Mouse (Mus musculus) kidney, postnatal 0 days (tissue): ENCODE results near the gene Gabra4. TPM values are rescaled to one million over a fixed set of nuclear protein-coding genes. Genes with fewer than 3 reads are reported as not detected.
"Not testable (repeated sequence)": the region's sequence is repeated elsewhere in the genome, so short reads cannot be mapped to it uniquely, and the experiment has no call there.

Experiments used
- ATAC-seq: fragments of 200-750 bp; cut with Nextera tagmentation; replicated peaks from 2 replicates; pipeline ENCODE4 v1.8.0; 2017; ENCODE audit warnings: low read depth, moderate number of reproducible peaks, moderate TSS enrichment, moderate library complexity; ENCODE audit not compliant: low FRiP score
- DNase-seq: peaks from one replicate; pipeline ENCODE4 v3.0.0-alpha.2; 2016; ENCODE audit warnings: low spot score
- H3K27ac ChIP-seq: fragments of 300-500 bp; sonication (generic); 2 replicates; pipeline ENCODE4 v1.5.1; 2014; ENCODE audit warnings: mild to moderate bottlenecking
- H3K27me3 ChIP-seq: fragments of 300-500 bp; sonication (generic); 2 replicates; pipeline ENCODE4 v1.6.1; 2014; ENCODE audit warnings: low read length, mixed read lengths; ENCODE audit not compliant: insufficient read depth
- H3K36me3 ChIP-seq: fragments of 300-500 bp; sonication (generic); 2 replicates; pipeline ENCODE4 v1.6.1; 2014; ENCODE audit warnings: low read length, mixed read lengths; ENCODE audit not compliant: insufficient read depth
- H3K4me1 ChIP-seq: fragments of 300-500 bp; sonication (generic); replicated peaks from 2 replicates; pipeline ENCODE4 v1.6.1; 2014; ENCODE audit warnings: antibody characterized with exemption, low read length, mixed read lengths; ENCODE audit not compliant: insufficient read depth
- H3K4me2 ChIP-seq: fragments of 300-500 bp; sonication (generic); 2 replicates; pipeline ENCODE4 v1.6.1; 2014; ENCODE audit warnings: mild to moderate bottlenecking, low read length, moderate library complexity, mixed read lengths
- H3K4me3 ChIP-seq: fragments of 300-500 bp; sonication (generic); replicated peaks from 2 replicates; pipeline ENCODE4 v1.5.1; 2014; ENCODE audit warnings: low read depth, low read length
- H3K9ac ChIP-seq: fragments of 300-500 bp; sonication (generic); 2 replicates; pipeline ENCODE4 v1.6.1; 2014; ENCODE audit warnings: low read depth, low read length
- H3K9me3 ChIP-seq: fragments of 300-500 bp; sonication (generic); replicated peaks from 2 replicates; pipeline ENCODE4 v1.6.1; 2016; ENCODE audit warnings: low read length, inconsistent platforms, mixed read lengths
- CTCF ChIP-seq: IDR thresholded peaks from 2 replicates; pipeline ENCODE4 v1.5.1; 2016; ENCODE audit warnings: antibody characterized with exemption, low read depth, mild to moderate bottlenecking, moderate library complexity
- WGBS: fragments of 180-500 bp; shearing (Covaris S2); extraction: QIAGEN DNeasy Blood & Tissue Kit; methylation state at CpG from one replicate; pipeline ENCODE4 v1.1.7; 2014; 5-methylcytosine and 5-hydroxymethylcytosine counted together
- polyA plus RNA-seq: library from polyadenylated mRNA; unstranded; fragments of >200 nt; fragmentation: Nextera tagmentation; extraction: Ambion mirVana; gene quantifications from 2 replicates; pipeline ENCODE4 v1.2.1, GENCODE M21; 2015

The Gabra4 gene
- polyA plus RNA-seq, 1 experiment from 2014 or later = 2.9 TPM

- H3K27me3 ChIP-seq = no peaks in the 10 kb centered on the region
- no peaks in the 10 kb centered on the region for H3K36me3 ChIP-seq
- no peak overlapping the region for H3K27ac ChIP-seq
- ATAC-seq (no peak), DNase-seq (no peak)
- no peak for TF ChIP-seq CTCF
- H3K9ac ChIP-seq = no peak overlapping the region
- H3K4me1 ChIP-seq = no peaks in the 10 kb centered on the region
- no peak overlapping the region for H3K4me3 ChIP-seq
- WGBS = 66% methylated on average over 9 of the region's 9 CpGs
- H3K4me2 ChIP-seq = no peak overlapping the region
- no peaks in the 10 kb centered on the region for H3K9me3 ChIP-seq
Measured at GRCm38 (mm10) chr5:71571646-71572237, 86.4 kb downstream of the Gabra4 start.

GRCm38 (mm10) chr5:71548079-71548478 lies 110.0 kb downstream of the Gabra4 start, which contains the start of gene Cox7b2:
Cox7b2 (minus strand) TSS chr5:71548205.
- no peak within 1 kb of the TSS for H3K27ac ChIP-seq
- no peak for TF ChIP-seq CTCF
- no peak for DNase-seq
- WGBS = 89% methylated on average over 10 of the region's 10 CpGs
- no peaks in the 10 kb centered on the region for H3K4me1 ChIP-seq
- H3K36me3 ChIP-seq = no peaks in the 10 kb centered on the region
- no peak within 1 kb of the TSS for H3K4me2 ChIP-seq
- no peak for ATAC-seq
- no peaks in the 10 kb centered on the region for H3K27me3 ChIP-seq
- H3K9ac ChIP-seq = no peak within 1 kb of the TSS
- no peaks in the 10 kb centered on the region for H3K9me3 ChIP-seq
- H3K4me3 ChIP-seq = no peak within 1 kb of the TSS

- H3K27me3 ChIP-seq = no peaks in the 10 kb centered on the region
- no peak overlapping the region for H3K4me2 ChIP-seq
- peak; percentile 63 for TF ChIP-seq CTCF
- DNase-seq (peak; percentile 31), ATAC-seq (no peak)
- no peak overlapping the region for H3K27ac ChIP-seq
- no peak overlapping the region for H3K4me3 ChIP-seq
- no peaks in the 10 kb centered on the region for H3K36me3 ChIP-seq
- no peak overlapping the region for H3K9ac ChIP-seq
- no peaks in the 10 kb centered on the region for H3K9me3 ChIP-seq
- no peaks in the 10 kb centered on the region for H3K4me1 ChIP-seq
Measured at GRCm38 (mm10) chr5:71545554-71545953, 112.6 kb downstream of the Gabra4 start.

GRCm38 (mm10) chr5:71525486-71525885 lies 132.6 kb downstream of the Gabra4 start:
- not testable (repeated sequence) for DNase-seq, H3K4me2 ChIP-seq, H3K9me3 ChIP-seq, H3K27me3 ChIP-seq, H3K9ac ChIP-seq, ATAC-seq, H3K4me3 ChIP-seq, H3K27ac ChIP-seq, H3K36me3 ChIP-seq, H3K4me1 ChIP-seq
- 67% methylated on average over 10 of the region's 15 CpGs for WGBS

Other genes starting within 250 kb of the Gabra4 start
- 0.32 TPM in 1 of 2 replicates, not detected in the other for gene Cox7b2, start 110.1 kb downstream of the Gabra4 start, polyA plus RNA-seq
- gene Gabrb1, start 195 bp downstream of the Gabra4 start, polyA plus RNA-seq = 0.26 and 0.50 TPM in 2 replicates